Mouse (Mus musculus): ENCODE results near the gene P2rx4. TPM values are rescaled to one million over a fixed set of nuclear protein-coding genes. Genes with fewer than 3 reads are reported as not detected.
"Not testable (repeated sequence)": the region's sequence is repeated elsewhere in the genome, so short reads cannot be mapped to it uniquely, and the experiment has no call there.

The P2rx4 gene
- polyA plus RNA-seq (2015; fragmentation: Nextera tagmentation; extraction: Ambion mirVana), result 38.2 and 39.6 TPM in 2 replicates

- H3K27ac ChIP-seq, result peak within 1 kb of the TSS; percentile 78
- peak within 1 kb of the TSS; percentile 94 for H3K4me2 ChIP-seq (replicated peaks)
- no peaks in the 10 kb centered on the region for H3K27me3 ChIP-seq (replicated peaks)
- no peaks in the 10 kb centered on the region for H3K9me3 ChIP-seq
- peak within 1 kb of the TSS; percentile 70 for H3K4me3 ChIP-seq (replicated peaks)
- H3K4me1 ChIP-seq (replicated peaks), result 0 out of 2 replicates have a peak, but pooled peaks cover 4% of the 10 kb centered on the region
- H3K36me3 ChIP-seq, result no peaks in the 10 kb centered on the region
- 2% methylated on average over 65 of the region's 66 CpGs for WGBS
- peak within 1 kb of the TSS; percentile 60 for H3K9ac ChIP-seq
- peak; percentile 92 for ATAC-seq
Measured at GRCm38 (mm10) chr5:122707276-122708181, at the start of gene P2rx4. TSS of gene P2rx4 (plus strand) at chr5:122707544.

- WGBS, result 89% methylated on average over 6 of the region's 6 CpGs
- Histone ChIP-seq H3K9me3 (no peaks in the 10 kb centered on the region), H3K4me2 (replicated peaks) (no peak overlapping the region), H3K36me3 (no peaks in the 10 kb centered on the region), H3K27ac (no peak overlapping the region), H3K4me3 (replicated peaks) (no peak overlapping the region), H3K4me1 (replicated peaks) (no peaks in the 10 kb centered on the region), H3K27me3 (replicated peaks) (no peaks in the 10 kb centered on the region), H3K9ac (no peak overlapping the region)
- peak; percentile 62; the same call in 1 of the 2 replicates for ATAC-seq
Measured at GRCm38 (mm10) chr5:122662501-122662900, 44.8 kb upstream of the P2rx4 start.

GRCm38 (mm10) chr5:122665036-122665435, 42.3 kb upstream of the P2rx4 start:
- ATAC-seq, result no peak
- Histone ChIP-seq H3K4me2 (replicated peaks) (no peak overlapping the region), H3K27me3 (replicated peaks) (no peaks in the 10 kb centered on the region), H3K27ac (no peak overlapping the region), H3K4me1 (replicated peaks) (peaks cover 5% of the 10 kb centered on the region; the same call in 1 of the 2 replicates), H3K4me3 (replicated peaks) (no peak overlapping the region), H3K9ac (no peak overlapping the region), H3K36me3 (no peaks in the 10 kb centered on the region), H3K9me3 (no peaks in the 10 kb centered on the region)
- WGBS, result 53% methylated on average over 5 of the region's 5 CpGs

GRCm38 (mm10) chr5:122668981-122669897, 38.1 kb upstream of the P2rx4 start:
- Histone ChIP-seq H3K36me3 (no peaks in the 10 kb centered on the region), H3K4me1 (replicated peaks) (peaks cover 5% of the 10 kb centered on the region; the same call in 1 of the 2 replicates), H3K4me2 (replicated peaks) (no peak overlapping the region), H3K9ac (no peak overlapping the region), H3K4me3 (replicated peaks) (no peak overlapping the region), H3K27me3 (replicated peaks) (no peaks in the 10 kb centered on the region), H3K9me3 (no peaks in the 10 kb centered on the region), H3K27ac (no peak overlapping the region)
- no peak for ATAC-seq
- WGBS, result 65% methylated on average over 15 of the region's 15 CpGs

- not testable (repeated sequence) for H3K4me2 ChIP-seq (replicated peaks); H3K4me1 ChIP-seq (replicated peaks); ATAC-seq; H3K27ac ChIP-seq; H3K27me3 ChIP-seq (replicated peaks); H3K9ac ChIP-seq; H3K4me3 ChIP-seq (replicated peaks); H3K36me3 ChIP-seq; H3K9me3 ChIP-seq
- WGBS, result 82% methylated on average over 7 of the region's 7 CpGs
Measured at GRCm38 (mm10) chr5:122671641-122672040, 35.7 kb upstream of the P2rx4 start.

- Histone ChIP-seq H3K4me2 (replicated peaks) (no peak overlapping the region), H3K9ac (no peak overlapping the region), H3K27ac (no peak overlapping the region), H3K4me3 (replicated peaks) (no peak overlapping the region), H3K9me3 (no peaks in the 10 kb centered on the region), H3K27me3 (replicated peaks) (no peaks in the 10 kb centered on the region), H3K36me3 (no peaks in the 10 kb centered on the region), H3K4me1 (replicated peaks) (peaks cover 5% of the 10 kb centered on the region; the same call in 1 of the 2 replicates)
- ATAC-seq, result no peak
- WGBS, result 92% methylated on average over 5 of the region's 5 CpGs
Measured at GRCm38 (mm10) chr5:122672298-122672697, 35.0 kb upstream of the P2rx4 start.

GRCm38 (mm10) chr5:122676002-122676401, 31.3 kb upstream of the P2rx4 start:
- ATAC-seq, result no peak
- no peak overlapping the region for H3K4me3 ChIP-seq (replicated peaks)
- WGBS, result 43% methylated on average over 8 of the region's 8 CpGs
- H3K27ac ChIP-seq, result no peak overlapping the region
- H3K4me2 ChIP-seq (replicated peaks), result no peak overlapping the region
- no peaks in the 10 kb centered on the region for H3K27me3 ChIP-seq (replicated peaks)
- no peak overlapping the region for H3K9ac ChIP-seq
- no peaks in the 10 kb centered on the region; the same call in 1 of the 2 replicates for H3K4me1 ChIP-seq (replicated peaks)
- H3K36me3 ChIP-seq, result no peaks in the 10 kb centered on the region
- no peaks in the 10 kb centered on the region for H3K9me3 ChIP-seq

- no peak overlapping the region for H3K4me2 ChIP-seq (replicated peaks)
- ATAC-seq, result no peak
Measured at GRCm38 (mm10) chr5:122677983-122678382, 29.4 kb upstream of the P2rx4 start.

GRCm38 (mm10) chr5:122679881-122680280, 27.5 kb upstream of the P2rx4 start:
- H3K4me3 ChIP-seq (replicated peaks), result no peak overlapping the region
- H3K9ac ChIP-seq, result no peak overlapping the region
- no peaks in the 10 kb centered on the region for H3K27me3 ChIP-seq (replicated peaks)
- no peaks in the 10 kb centered on the region for H3K36me3 ChIP-seq
- no peak overlapping the region for H3K27ac ChIP-seq
- no peak for ATAC-seq
- WGBS, result 79% methylated on average over 8 of the region's 8 CpGs
- H3K4me2 ChIP-seq (replicated peaks), result no peak overlapping the region
- H3K9me3 ChIP-seq, result no peaks in the 10 kb centered on the region
- H3K4me1 ChIP-seq (replicated peaks), result no peaks in the 10 kb centered on the region; the same call in 1 of the 2 replicates

More at GRCm38 (mm10) chr5:122677983-122678382, 29.4 kb upstream of the P2rx4 start:
- Histone ChIP-seq H3K4me1 (replicated peaks) (no peaks in the 10 kb centered on the region; the same call in 1 of the 2 replicates), H3K9me3 (no peaks in the 10 kb centered on the region), H3K9ac (no peak overlapping the region), H3K36me3 (no peaks in the 10 kb centered on the region), H3K27ac (no peak overlapping the region), H3K4me3 (replicated peaks) (no peak overlapping the region), H3K27me3 (replicated peaks) (no peaks in the 10 kb centered on the region)
- 92% methylated on average over 9 of the region's 9 CpGs for WGBS

- Histone ChIP-seq H3K4me2 (replicated peaks) (no peak overlapping the region), H3K27me3 (replicated peaks) (no peaks in the 10 kb centered on the region), H3K9me3 (no peaks in the 10 kb centered on the region), H3K4me3 (replicated peaks) (no peak overlapping the region), H3K9ac (no peak overlapping the region), H3K36me3 (no peaks in the 10 kb centered on the region), H3K27ac (no peak overlapping the region), H3K4me1 (replicated peaks) (no peaks in the 10 kb centered on the region)
- ATAC-seq, result no peak
- WGBS, result 85% methylated on average over 12 of the region's 12 CpGs
Measured at GRCm38 (mm10) chr5:122681276-122681675, 26.1 kb upstream of the P2rx4 start.

- Histone ChIP-seq H3K9me3 (no peaks in the 10 kb centered on the region), H3K36me3 (no peaks in the 10 kb centered on the region), H3K4me1 (replicated peaks) (no peaks in the 10 kb centered on the region), H3K27ac (no peak overlapping the region), H3K9ac (no peak overlapping the region), H3K4me2 (replicated peaks) (no peak overlapping the region), H3K27me3 (replicated peaks) (no peaks in the 10 kb centered on the region), H3K4me3 (replicated peaks) (no peak overlapping the region)
- 73% methylated on average over 10 of the region's 10 CpGs for WGBS
- no peak for ATAC-seq
Measured at GRCm38 (mm10) chr5:122683926-122684325, 23.4 kb upstream of the P2rx4 start.

GRCm38 (mm10) chr5:122687391-122687790, 20.0 kb upstream of the P2rx4 start:
- H3K9me3 ChIP-seq, result no peaks in the 10 kb centered on the region
- H3K36me3 ChIP-seq, result no peaks in the 10 kb centered on the region
- H3K4me2 ChIP-seq (replicated peaks), result no peak overlapping the region
- WGBS, result 67% methylated on average over 4 of the region's 4 CpGs
- no peak overlapping the region for H3K27ac ChIP-seq
- no peak for ATAC-seq
- no peak overlapping the region for H3K9ac ChIP-seq
- no peaks in the 10 kb centered on the region for H3K4me1 ChIP-seq (replicated peaks)
- no peaks in the 10 kb centered on the region for H3K27me3 ChIP-seq (replicated peaks)
- no peak overlapping the region for H3K4me3 ChIP-seq (replicated peaks)

Data from intestine, embryonic 15.5 days (tissue).